Mouse (Mus musculus) left cerebral cortex, postnatal 36 days (tissue): Measurements from ENCODE around the gene Radil. TPM values are rescaled to one million over a fixed set of nuclear protein-coding genes. Genes with fewer than 3 reads are reported as not detected.

Experiments
- DNase-seq, 2 experiments: peaks; one replicate each; pipeline ENCODE4 v3.0.0; 2021 to 2022; ENCODE audit warnings: low spot score in 2 of 2, mixed read lengths in 1 of 2
- intact Hi-C: fragments of 180-260 bp; cut with DNase I; formaldehyde crosslinking; loops from one replicate; pipeline ENCODE4 v1.15.1; 2025
- total RNA-seq, 2 experiments: library from RNA; stranded (reverse); gene quantifications; 2 replicates each; pipeline ENCODE4 v1.2.3; 2021

The Radil gene
- total RNA-seq, 2 experiments from 2014 or later = 13.0 to 21.2 TPM

GRCm38 (mm10) chr5:142493307-142493706, 57.6 kb downstream of the Radil start:
- intact Hi-C loops = loop anchor here (10.0 kb wide), 1 partner anchor 211 kb away; no protein-coding TSS in a partner anchor
- DNase-seq = no peak

DNA sequence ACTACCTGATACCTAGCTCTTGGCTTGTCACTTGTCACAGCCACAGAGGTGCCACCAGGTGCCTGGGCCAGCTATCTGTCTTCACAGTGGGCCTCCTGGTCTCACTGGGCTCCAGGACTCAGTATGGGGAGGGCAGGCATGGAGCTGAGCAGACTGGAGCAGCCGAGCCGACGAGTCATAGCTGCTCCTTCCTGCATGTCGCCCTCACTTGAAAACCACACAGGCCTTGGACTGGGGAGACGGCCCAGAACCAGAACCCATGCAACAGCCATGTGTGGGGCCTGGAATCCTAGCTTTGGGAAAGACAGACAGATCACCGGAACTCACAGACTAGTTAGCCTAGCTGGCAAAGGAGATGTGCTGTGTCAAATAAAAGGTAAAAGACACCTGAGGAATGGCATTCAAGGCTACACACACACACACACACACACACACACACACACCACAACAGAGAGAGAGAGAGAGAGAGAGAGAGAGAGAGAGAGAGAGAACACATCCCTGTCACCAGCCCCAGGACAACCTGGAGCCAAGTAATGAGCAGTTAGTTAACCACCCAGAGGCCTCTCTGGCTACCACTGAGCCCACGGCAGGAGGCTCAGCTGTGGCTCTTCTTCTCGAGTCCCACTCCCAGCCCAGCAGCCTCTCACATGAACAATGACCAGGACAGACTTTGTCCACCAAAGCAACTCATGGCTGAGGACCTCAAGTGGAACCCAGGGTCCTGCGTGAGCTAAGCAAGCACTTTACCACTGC, 60.8 kb downstream of the Radil start:
- DNase-seq = no peak
- intact Hi-C loops = loop anchor here (10.0 kb wide), 1 partner anchor 215 kb away; no protein-coding TSS in a partner anchor

DNA sequence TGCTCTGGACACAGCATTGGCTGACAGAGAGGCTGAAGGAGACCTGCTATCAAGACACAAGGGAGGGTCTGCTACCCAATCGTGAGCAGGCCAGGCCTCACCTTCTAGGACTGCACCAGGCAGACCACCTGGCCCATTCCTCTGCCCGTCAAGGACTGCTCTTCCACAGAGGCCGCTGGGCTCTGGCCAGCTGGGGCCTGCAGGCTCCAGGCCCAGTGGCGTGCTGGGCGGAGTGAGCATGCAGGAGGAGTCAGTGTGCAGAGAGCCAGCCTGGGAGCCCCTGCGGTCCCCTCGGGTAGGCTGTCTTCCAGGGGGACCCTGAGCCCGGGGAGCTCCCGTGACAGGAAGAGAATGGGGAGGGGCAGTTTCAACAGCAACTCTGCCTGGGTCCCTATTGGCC, 64.2 kb downstream of the Radil start:
- intact Hi-C loops = no loop called here
- DNase-seq = no peak

DNA sequence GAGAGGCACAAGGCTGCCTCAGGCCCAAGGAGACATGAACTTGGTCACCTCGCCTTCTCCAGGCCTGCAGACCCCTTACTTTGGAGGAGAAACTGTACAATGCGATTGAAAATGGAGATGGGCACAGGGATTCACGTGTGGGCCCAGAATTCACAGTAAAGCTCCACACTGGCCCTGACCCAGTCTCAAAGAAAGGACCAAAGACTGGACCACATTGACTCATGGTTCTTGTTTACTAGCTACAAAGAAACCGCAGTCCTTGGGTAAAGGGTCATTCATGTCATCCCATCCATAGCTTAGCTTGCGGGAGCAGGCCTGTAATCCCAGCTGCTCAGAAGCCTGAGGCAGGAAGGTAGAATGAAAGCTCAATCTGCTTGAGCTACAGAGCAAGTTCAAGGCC, 67.3 kb downstream of the Radil start:
- no peak for DNase-seq
- intact Hi-C loops = no loop called here

DNA sequence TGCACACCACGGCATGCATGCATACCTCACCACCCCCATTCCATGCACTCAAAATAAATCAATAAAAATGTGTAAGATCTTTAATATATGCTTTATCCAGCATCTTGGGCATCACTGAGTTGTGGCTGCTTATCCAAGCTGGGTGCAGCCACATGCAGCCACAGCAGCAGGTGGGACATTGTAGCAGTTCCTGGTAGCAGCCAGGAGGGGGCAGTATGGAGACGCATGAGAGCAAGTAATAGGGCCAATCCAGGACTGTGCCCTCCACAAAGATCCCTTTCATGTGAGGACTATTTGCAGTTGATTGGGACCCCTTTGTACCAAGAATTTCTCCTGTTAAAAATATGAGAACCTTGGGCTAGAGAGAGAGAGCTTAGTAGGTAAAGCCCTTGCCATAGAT, 68.4 kb downstream of the Radil start:
- no peak for DNase-seq
- intact Hi-C loops = no loop called here

DNA sequence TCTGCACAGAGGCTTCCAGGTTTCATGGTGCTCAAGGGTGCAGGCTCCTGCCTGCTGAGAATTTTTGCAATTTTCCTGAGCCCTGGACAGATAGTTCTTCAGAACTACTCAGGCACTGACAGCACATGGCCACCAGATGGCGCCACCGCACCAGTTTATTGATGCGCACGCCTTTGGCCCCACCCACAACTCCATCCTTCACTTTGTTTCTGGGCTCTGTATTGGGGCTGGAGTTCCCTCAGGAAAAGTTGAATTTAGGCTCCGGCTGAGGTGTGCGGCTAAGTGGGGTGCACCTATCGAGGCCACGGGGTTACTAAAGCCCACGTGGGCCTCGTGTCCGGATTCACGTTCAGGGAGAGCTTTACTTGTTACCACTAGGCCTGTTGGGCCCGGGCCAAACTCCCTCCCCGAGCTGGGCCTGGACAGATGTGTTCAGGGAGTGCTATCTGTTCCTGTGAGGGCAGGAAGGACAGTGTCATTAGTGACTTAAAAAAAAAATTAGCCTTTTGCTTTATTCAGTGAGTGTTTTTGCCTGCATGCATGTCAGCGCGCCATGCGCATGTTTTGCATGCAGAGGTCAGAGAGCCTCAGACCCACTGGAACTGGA, 72.0 kb downstream of the Radil start:
- DNase-seq = peak; percentile 77 to 81
- intact Hi-C loops = loop anchor here (2.0 kb wide), 1 partner anchor 72 kb away; the partner anchor contains the start of gene Radil

- no peak for DNase-seq
- intact Hi-C loops = loop anchor here (2.0 kb wide), 1 partner anchor 73 kb away; the partner anchor contains the start of gene Radil
These were observed 72.9 kb downstream of the Radil start for GRCm38 (mm10) chr5:142477866-142478615.

DNA sequence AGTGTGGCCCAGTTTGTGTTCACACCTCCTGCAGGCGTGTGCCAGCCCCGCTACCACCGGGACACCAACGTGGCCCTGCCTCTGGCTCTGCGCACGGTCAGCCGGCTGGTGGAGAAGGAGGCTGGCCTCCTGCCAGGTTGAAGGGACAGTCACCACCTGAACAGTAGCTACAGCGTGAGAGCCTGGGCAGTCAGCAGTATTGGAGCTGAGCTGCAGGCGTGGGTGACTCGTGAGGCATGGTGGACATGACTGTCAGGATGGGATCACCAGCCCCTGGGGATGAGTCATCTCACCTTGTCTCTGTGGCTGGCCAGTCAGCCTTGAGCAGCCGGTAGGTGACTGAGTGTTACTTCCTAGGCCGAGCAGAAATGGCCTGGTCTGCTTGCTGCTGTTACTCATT, 73.6 kb downstream of the Radil start:
- DNase-seq = no peak
- intact Hi-C loops = no loop called here

DNA sequence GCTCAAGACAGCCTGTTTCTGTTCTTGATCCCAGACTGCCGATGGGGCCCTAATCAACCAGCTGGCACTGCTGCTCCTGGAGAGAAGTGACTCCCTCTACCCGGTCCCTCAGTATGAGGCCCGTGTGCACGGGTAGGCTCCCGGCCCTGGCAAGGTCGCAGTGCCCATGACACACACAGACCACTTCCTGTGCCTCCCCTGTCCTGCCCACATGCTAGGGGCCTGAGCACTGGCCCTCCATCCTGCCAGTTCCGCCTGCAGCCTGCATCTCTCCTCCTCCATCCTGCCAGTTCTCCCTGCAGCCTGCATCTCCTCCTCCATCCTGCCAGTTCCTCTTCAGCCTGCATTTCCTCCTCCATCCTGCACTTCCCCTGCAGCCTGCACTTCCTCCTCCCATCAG, 75.2 kb downstream of the Radil start:
- intact Hi-C loops = no loop called here
- DNase-seq = no peak

- DNase-seq = peak; percentile 66 to 76
- intact Hi-C loops = no loop called here
These were observed 77.2 kb downstream of the Radil start for GRCm38 (mm10) chr5:142473696-142474095.

GRCm38 (mm10) chr5:142469796-142470195, 81.1 kb downstream of the Radil start:
- no peak for DNase-seq
- intact Hi-C loops = no loop called here

DNA sequence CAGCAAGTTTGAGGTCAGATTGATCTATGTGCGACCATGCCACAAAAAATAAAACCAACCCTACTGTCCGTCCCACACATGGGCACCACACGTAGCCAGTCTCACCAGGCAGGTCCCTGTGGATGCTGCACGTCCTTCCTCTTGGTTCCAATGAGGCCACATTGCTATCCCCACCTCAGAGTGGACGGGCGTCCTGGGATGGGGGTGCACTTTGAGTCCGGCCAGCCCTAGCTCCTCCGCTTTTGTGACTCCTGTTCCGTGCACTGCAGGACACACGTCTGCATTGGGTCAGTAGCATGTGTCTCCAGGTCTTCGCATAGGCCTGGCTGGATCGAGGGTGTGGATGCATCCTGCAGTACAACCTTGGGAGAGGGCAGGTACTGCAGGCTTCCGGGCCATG, 82.5 kb downstream of the Radil start:
- intact Hi-C loops = no loop called here
- DNase-seq = no peak

- DNase-seq = peak; percentile 90 to 91
- intact Hi-C loops = no loop called here
These were observed 87.1 kb downstream of the Radil start, which contains the start of gene Ap5z1 for GRCm38 (mm10) chr5:142463461-142464454. Ap5z1 (plus strand) TSS chr5:142463944.

GRCm38 (mm10) chr5:142463011-142463410, 87.9 kb downstream of the Radil start:
- no peak for DNase-seq
- intact Hi-C loops = no loop called here

DNA sequence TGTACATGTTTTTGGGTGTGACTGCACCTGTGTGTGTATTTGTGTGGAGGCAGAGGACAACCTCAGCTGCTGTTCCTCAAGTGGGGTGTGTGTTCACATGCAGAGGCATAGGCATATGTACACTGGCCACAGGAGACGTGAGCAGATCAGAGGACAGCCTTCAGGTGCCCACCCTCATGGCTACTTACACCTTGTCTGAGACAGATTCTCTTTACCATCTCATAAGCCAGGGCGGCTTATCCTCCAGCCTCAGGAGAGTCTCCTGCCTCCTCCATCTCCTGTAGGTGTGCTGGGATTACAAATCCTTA, 88.3 kb downstream of the Radil start:
- intact Hi-C loops = no loop called here
- DNase-seq = no peak

- intact Hi-C loops = no loop called here
- DNase-seq = no peak
These were observed 88.8 kb downstream of the Radil start for GRCm38 (mm10) chr5:142461942-142462640.

DNA sequence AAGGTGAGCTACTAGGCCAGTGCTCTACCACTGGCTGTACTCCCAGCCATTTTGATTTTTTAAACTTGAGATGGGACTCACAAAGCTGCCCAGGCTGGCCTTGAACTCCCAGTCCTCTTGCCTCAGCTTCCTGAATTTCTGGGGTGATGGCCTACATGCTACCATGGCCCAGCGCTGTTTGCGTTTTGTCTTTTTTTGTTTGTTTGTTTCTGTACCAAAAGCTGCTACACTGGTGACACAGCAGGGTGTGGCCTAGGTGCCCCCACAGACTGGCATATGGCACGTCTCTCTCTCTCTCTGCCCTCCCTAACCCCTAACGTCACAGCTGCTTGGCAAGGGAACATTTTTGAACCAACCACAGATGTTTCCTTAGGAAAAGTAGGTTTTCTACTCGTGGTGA, 91.1 kb downstream of the Radil start:
- no peak for DNase-seq
- intact Hi-C loops = no loop called here

GRCm38 (mm10) chr5:142458791-142459557, 91.9 kb downstream of the Radil start:
- intact Hi-C loops = no loop called here
- DNase-seq = no peak
